Mouse (Mus musculus) hindbrain, embryonic 11.5 days (tissue): ENCODE data around the gene Treml2. TPM values are rescaled to one million over a fixed set of nuclear protein-coding genes. Genes with fewer than 3 reads are reported as not detected.
A peak's percentile ranks its signal among the peaks of the same experiment; 100 is the strongest.
"Not testable (repeated sequence)": the region's sequence is repeated elsewhere in the genome, so short reads cannot be mapped to it uniquely, and the experiment has no call there.

Source experiments
- ATAC-seq: fragments of 200-750 bp; cut with Nextera tagmentation; 2 replicates; pipeline ENCODE4 v1.8.0; 2017; ENCODE audit warnings: mild to moderate bottlenecking, moderate TSS enrichment, moderate library complexity; ENCODE audit not compliant: low FRiP score
- DNase-seq: peaks from one replicate; pipeline ENCODE4 v3.0.0-alpha.2; 2015; ENCODE audit warnings: low spot score
- H3K27ac ChIP-seq: fragments of 300-500 bp; sonication (generic); 2 replicates; pipeline ENCODE4 v1.5.1; 2014; ENCODE audit warnings: mild to moderate bottlenecking, low read depth, low read length
- H3K27me3 ChIP-seq: fragments of 300-500 bp; sonication (generic); 2 replicates; pipeline ENCODE4 v1.6.1; 2014; ENCODE audit warnings: mild to moderate bottlenecking, low read length, moderate library complexity, mixed read lengths; ENCODE audit not compliant: control insufficient read depth, insufficient read depth
- H3K36me3 ChIP-seq: fragments of 300-500 bp; sonication (generic); 2 replicates; pipeline ENCODE4 v1.6.1; 2014; ENCODE audit warnings: mild to moderate bottlenecking, low read length, moderate library complexity, mixed read lengths; ENCODE audit not compliant: control insufficient read depth, insufficient read depth
- H3K4me1 ChIP-seq: fragments of 300-500 bp; sonication (generic); replicated peaks from 2 replicates; pipeline ENCODE4 v1.6.1; 2014; ENCODE audit warnings: low read length, mixed read lengths; ENCODE audit not compliant: control insufficient read depth, insufficient read depth
- H3K4me2 ChIP-seq: fragments of 300-500 bp; sonication (generic); replicated peaks from 2 replicates; pipeline ENCODE4 v1.6.1; 2014; ENCODE audit warnings: mild to moderate bottlenecking, low read depth, low read length
- H3K4me3 ChIP-seq: fragments of 300-500 bp; sonication (generic); 2 replicates; pipeline ENCODE4 v1.5.1; 2014; ENCODE audit warnings: low read depth, low read length
- H3K9ac ChIP-seq: fragments of 300-500 bp; sonication (generic); 2 replicates; pipeline ENCODE4 v1.6.1; 2014; ENCODE audit warnings: low read depth, low read length
- H3K9me3 ChIP-seq: fragments of 300-500 bp; sonication (generic); 2 replicates; pipeline ENCODE4 v1.6.1; 2016; ENCODE audit warnings: low read length; ENCODE audit not compliant: control insufficient read depth
- WGBS: fragments of 180-500 bp; shearing (Covaris S2); extraction: QIAGEN DNeasy Blood & Tissue Kit; methylation state at CpG from one replicate; pipeline ENCODE4 v1.1.7; 2014; 5-methylcytosine and 5-hydroxymethylcytosine counted together
- polyA plus RNA-seq: library from polyadenylated mRNA; unstranded; fragments of >200 nt; fragmentation: Nextera tagmentation; extraction: Ambion mirVana; gene quantifications from 2 replicates; pipeline ENCODE4 v1.2.1, GENCODE M21; 2014

Gene Treml2
- polyA plus RNA-seq, 1 experiment from 2014 or later = 0.09 TPM

DNA sequence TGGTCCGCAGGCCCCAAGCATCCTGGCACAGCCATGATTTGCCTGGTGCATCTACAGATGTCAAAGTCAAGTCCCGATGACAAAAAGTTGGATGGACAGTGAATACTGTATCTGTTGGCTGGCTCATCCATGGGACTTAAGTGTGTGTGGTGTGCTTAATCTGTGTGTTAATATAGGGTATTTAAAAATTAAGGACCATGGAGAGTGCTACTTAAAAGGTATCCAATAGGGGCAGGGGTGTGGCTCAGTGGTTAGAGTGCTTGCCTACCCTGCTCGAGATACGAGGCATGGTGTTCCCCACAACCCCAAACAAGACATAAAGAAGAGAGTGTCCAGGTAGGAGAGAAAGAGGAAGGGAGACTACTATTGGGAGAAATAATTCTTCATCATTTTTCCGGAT is 2.5 kb downstream of the Treml2 start:
- Histone ChIP-seq H3K36me3 (no peaks in the 10 kb centered on the region), H3K9me3 (no peaks in the 10 kb centered on the region), H3K9ac (no peak overlapping the region), H3K4me2 (no peak overlapping the region), H3K27ac (no peak overlapping the region), H3K4me1 (no peaks in the 10 kb centered on the region), H3K27me3 (no peaks in the 10 kb centered on the region), H3K4me3 (no peak overlapping the region)
- no peak for DNase-seq
- WGBS = 85% methylated on average over 5 of the region's 5 CpGs
- ATAC-seq = no peak

DNA sequence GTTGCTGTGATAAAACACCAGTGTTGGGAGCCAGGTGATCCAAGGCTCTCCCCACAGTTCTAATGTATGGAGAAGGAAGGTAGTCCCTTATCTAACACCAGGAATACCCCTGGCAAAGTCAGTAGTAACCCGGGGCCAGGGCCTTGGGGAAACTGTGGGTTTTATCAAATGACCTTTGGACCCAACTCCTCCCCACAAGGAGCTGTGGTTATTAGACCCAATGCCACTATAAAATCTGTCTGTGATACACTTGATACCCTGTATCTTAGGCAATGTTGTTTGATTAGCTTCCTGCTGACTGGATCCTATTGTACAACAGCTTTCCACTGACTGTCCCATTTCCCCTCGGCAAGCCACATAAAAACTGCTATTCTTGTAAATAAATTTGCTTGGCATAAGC is 12.8 kb downstream of the Treml2 start:
- no peaks in the 10 kb centered on the region for H3K4me1 ChIP-seq
- H3K4me2 ChIP-seq = no peak overlapping the region
- ATAC-seq = no peak
- H3K27ac ChIP-seq = no peak overlapping the region
- H3K9me3 ChIP-seq = no peaks in the 10 kb centered on the region
- H3K4me3 ChIP-seq = no peak overlapping the region
- no peak overlapping the region for H3K9ac ChIP-seq
- DNase-seq = no peak
- H3K36me3 ChIP-seq = no peaks in the 10 kb centered on the region
- no peaks in the 10 kb centered on the region for H3K27me3 ChIP-seq
- 88% methylated on average over 2 of the region's 2 CpGs for WGBS

DNA sequence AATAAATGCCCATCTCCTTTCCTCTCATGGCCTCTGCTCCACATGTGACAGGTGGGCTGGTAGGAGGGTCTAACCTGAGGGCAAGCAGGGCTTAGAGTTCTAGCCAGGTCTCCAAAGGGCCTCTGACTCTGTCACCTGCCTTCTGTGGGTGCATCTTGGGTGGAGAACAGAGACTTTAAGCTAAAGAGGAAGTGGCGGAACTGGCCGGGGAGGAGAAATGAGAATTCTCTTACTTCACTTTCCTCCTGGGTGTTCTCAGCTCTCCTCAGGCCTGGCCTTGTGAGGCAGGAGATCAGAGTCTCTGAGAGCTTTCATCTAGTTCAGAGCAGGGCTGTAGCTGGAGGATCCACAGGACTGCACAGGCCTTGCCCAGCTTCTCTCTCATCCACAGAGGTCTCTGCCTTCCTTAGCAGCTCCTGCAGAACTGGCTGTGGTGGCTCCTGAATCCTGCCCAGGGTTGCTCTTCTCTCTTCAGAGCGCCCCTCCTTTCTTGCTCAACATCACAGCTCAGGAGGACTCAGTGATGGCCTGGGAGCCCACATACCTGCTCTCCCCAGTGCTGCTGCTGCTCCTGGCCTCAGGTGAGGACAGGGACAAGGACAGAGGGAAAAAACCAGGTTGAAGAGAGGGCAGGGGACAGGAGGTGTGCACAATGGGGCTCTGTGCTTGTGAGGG is 16.7 kb downstream of the Treml2 start, which contains the start of gene B430306N03Rik:
Gene B430306N03Rik (plus strand): TSS at position 237 of the 675 bp plus-strand sequence.
- H3K4me2 ChIP-seq, ATAC-seq, H3K9ac ChIP-seq, H3K27ac ChIP-seq, H3K27me3 ChIP-seq, H3K36me3 ChIP-seq, H3K9me3 ChIP-seq, H3K4me3 ChIP-seq, DNase-seq, H3K4me1 ChIP-seq: not testable (repeated sequence)
- 89% methylated on average over 3 of the region's 3 CpGs for WGBS

DNA sequence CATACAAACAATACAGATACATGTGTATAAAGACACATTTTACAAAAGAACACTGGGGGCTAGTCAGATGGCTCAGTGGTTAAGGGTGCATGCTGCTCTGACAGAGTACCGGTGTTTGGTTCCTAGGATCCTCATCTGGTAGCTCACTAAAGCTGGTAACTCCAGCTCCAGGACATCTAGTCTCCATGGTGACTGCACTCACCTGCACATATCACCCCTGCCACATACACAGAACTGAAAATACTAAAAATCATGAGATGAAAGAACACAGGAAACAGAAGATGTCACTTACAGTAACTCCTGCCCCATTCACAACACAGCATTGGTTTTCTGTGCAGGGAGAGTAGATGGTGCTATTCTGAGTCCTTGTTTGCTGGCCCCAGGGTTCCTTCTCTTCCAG is 19.4 kb downstream of the Treml2 start:
- Histone ChIP-seq H3K9me3 (no peaks in the 10 kb centered on the region), H3K4me3 (no peak overlapping the region), H3K27me3 (no peaks in the 10 kb centered on the region), H3K27ac (no peak overlapping the region), H3K36me3 (no peaks in the 10 kb centered on the region), H3K4me2 (no peak overlapping the region), H3K9ac (no peak overlapping the region), H3K4me1 (no peaks in the 10 kb centered on the region)
- no peak for ATAC-seq
- 82% methylated on average over 1 of the region's 1 CpGs for WGBS
- DNase-seq = no peak

DNA sequence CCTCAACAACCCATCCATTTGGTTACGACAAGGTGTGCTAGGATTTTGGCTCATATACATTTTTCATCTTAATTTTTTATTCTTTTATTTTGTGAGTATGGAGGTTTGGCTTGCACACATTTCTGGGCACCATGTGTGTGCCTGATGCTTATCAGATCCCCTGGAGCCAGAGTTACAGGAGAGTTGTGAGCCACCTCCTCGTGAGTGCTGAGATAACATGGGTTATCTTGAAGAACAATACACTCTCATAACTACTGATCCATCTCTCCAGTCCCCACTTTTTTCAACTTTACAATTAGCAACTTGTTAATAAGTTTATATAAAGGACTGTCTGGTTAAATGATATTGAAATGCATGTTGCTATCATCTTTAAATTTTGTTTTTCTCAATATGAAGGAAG is 22.0 kb downstream of the Treml2 start:
- no peak overlapping the region for H3K4me2 ChIP-seq
- no peak for DNase-seq
- H3K36me3 ChIP-seq = no peaks in the 10 kb centered on the region
- no peak for ATAC-seq
- no peaks in the 10 kb centered on the region for H3K4me1 ChIP-seq
- H3K27me3 ChIP-seq = no peaks in the 10 kb centered on the region
- no peak overlapping the region for H3K27ac ChIP-seq
- H3K9me3 ChIP-seq = no peaks in the 10 kb centered on the region
- 88% methylated on average over 2 of the region's 2 CpGs for WGBS
- H3K9ac ChIP-seq = no peak overlapping the region
- no peak overlapping the region for H3K4me3 ChIP-seq

DNA sequence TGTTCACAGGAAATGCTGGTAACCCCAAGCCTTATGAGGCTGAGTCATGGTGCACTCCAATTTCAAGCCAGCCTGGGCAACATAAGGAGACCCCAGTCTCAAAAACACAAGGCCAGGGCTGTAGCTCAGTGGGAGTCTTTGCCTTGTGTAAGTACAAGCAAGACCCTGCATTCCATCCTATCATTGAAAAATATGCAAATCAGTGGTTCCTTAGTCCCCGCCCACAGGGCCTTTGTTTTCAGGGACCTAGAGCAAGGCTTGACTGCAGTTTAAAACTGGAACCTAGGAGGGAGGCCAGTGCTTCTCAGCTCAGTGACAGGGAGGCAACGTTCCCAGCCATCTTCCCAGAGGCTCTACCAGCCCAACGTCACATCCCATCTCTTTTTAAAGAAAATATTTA is 23.9 kb downstream of the Treml2 start:
- no peaks in the 10 kb centered on the region for H3K36me3 ChIP-seq
- H3K27me3 ChIP-seq = no peaks in the 10 kb centered on the region
- 68% methylated on average over 3 of the region's 3 CpGs for WGBS
- ATAC-seq = no peak
- H3K4me2 ChIP-seq = no peak overlapping the region
- H3K9me3 ChIP-seq = no peaks in the 10 kb centered on the region
- H3K9ac ChIP-seq = no peak overlapping the region
- peak; percentile 7 for DNase-seq
- H3K27ac ChIP-seq = no peak overlapping the region
- H3K4me3 ChIP-seq = no peak overlapping the region
- H3K4me1 ChIP-seq = no peaks in the 10 kb centered on the region

DNA sequence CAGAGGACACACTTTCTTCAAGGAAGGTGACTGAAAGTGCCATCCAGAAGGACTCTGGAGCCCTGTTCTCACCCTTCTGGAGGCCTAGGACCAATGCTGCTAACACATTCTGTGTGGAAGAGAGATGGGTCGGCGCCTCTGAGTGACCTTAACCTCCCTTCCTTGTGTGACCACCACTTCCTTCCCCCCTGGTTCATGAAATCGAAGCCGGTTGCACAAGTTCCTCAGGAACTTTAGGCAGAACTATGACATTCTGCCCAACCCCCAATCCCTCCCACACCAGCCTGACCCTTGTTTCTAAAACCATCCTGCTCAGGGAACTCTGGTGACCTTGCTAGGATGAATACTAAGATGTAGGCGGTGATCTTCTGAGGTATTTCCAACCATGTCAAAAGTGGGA is 25.0 kb downstream of the Treml2 start:
- Histone ChIP-seq H3K36me3 (no peaks in the 10 kb centered on the region), H3K4me2 (no peak overlapping the region), H3K27ac (no peak overlapping the region), H3K9ac (no peak overlapping the region), H3K4me3 (no peak overlapping the region), H3K9me3 (no peaks in the 10 kb centered on the region), H3K4me1 (no peaks in the 10 kb centered on the region), H3K27me3 (no peaks in the 10 kb centered on the region)
- DNase-seq (no peak), ATAC-seq (no peak)
- 88% methylated on average over 5 of the region's 5 CpGs for WGBS

DNA sequence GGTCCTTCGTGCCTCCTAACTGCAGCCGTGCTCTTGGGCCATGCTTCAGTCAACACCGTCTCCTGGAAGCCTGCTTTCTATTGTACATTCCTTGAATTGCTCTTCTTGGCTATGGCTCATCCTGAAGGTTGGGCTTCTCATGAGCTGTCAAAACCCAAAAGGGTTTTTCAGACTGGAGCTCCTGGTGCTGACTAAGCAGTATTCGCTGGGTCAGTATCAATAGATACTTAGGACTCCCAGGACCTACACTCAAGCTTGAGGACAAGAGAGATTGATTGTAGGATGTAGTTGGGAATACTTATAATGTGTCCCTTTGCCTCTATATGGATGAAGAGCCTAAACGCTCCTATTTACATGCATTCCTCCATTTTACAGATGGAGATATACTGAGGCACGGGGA is 25.8 kb downstream of the Treml2 start:
- WGBS = 94% methylated on average over 6 of the region's 6 CpGs
- Histone ChIP-seq H3K36me3 (no peaks in the 10 kb centered on the region), H3K9ac (no peak overlapping the region), H3K27ac (no peak overlapping the region), H3K9me3 (no peaks in the 10 kb centered on the region), H3K4me3 (no peak overlapping the region), H3K27me3 (no peaks in the 10 kb centered on the region), H3K4me2 (no peak overlapping the region), H3K4me1 (no peaks in the 10 kb centered on the region)
- ATAC-seq (no peak), DNase-seq (no peak)

DNA sequence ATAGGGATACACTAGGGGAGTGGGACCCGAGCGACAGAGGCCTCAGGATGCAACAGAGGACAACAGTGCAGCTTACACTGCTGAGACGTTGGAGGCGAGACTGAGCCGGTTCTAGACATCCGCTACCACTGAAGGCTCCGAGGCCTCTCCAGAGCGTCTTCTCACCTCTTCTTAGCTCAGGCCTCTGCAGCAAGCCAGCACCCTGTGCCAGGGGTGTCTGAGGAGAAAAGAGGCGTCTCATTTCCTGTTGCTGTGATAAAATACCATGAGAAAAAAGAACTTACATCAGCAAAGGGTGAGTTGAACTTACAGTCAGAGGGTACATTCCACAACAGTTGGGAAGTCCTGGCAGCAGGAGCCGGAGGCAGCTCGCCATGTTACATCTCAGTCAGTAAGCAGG is 26.3 kb downstream of the Treml2 start:
- WGBS = 88% methylated on average over 11 of the region's 11 CpGs
- Histone ChIP-seq H3K4me2 (no peak overlapping the region), H3K27me3 (no peaks in the 10 kb centered on the region), H3K9ac (no peak overlapping the region), H3K4me3 (no peak overlapping the region), H3K4me1 (no peaks in the 10 kb centered on the region), H3K27ac (no peak overlapping the region), H3K9me3 (no peaks in the 10 kb centered on the region), H3K36me3 (no peaks in the 10 kb centered on the region)
- DNase-seq = no peak
- ATAC-seq = no peak
